Mouse (Mus musculus) CH12F3 (cell line): Measurements from ENCODE around the gene Gm11565.
"Not testable (repeated sequence)": the region's sequence is repeated elsewhere in the genome, so short reads cannot be mapped to it uniquely, and the experiment has no call there.

Experiments used
- in situ Hi-C: fragments of 300-500 bp; cut with MboI; formaldehyde crosslinking; loops from 2 replicates; pipeline ENCODE4 v1.14.3; 2020; ENCODE audit warnings: low sequenced_read_pairs

Gm11565 gene

GRCm38 (mm10) chr11:99914451-99914850 lies at the start of gene Gm11565:
Gm11565 (plus strand) TSS chr11:99914751.
- in situ Hi-C loops = no loop called here

GRCm38 (mm10) chr11:99873089-99873488 lies 41.5 kb upstream of the Gm11565 start, which contains the start of gene Krtap9-1:
Krtap9-1 (plus strand) TSS chr11:99873389.
- in situ Hi-C loops = not testable (repeated sequence)

- in situ Hi-C loops = not testable (repeated sequence)
Observed at GRCm38 (mm10) chr11:99878887-99879286, 35.7 kb upstream of the Gm11565 start, which contains the start of gene Gm11567. Gm11567 (plus strand) TSS chr11:99879187.

- in situ Hi-C loops = no loop called here
Observed at GRCm38 (mm10) chr11:99907620-99908019, 6.9 kb upstream of the Gm11565 start, which contains the start of gene Krtap31-1. Krtap31-1 (plus strand) TSS chr11:99907920.

- in situ Hi-C loops = no loop called here
Observed at GRCm38 (mm10) chr11:99935991-99936390, 21.4 kb downstream of the Gm11565 start, which contains the start of gene Krtap31-2. Krtap31-2 (plus strand) TSS chr11:99936291.

GRCm38 (mm10) chr11:99937751-99938264 lies 23.3 kb downstream of the Gm11565 start:
- in situ Hi-C loops = no loop called here

- in situ Hi-C loops = no loop called here
Observed at GRCm38 (mm10) chr11:99948175-99948574, 33.6 kb downstream of the Gm11565 start, which contains the start of gene Krtap9-5. Krtap9-5 (plus strand) TSS chr11:99948475.

GRCm38 (mm10) chr11:99964213-99964612 lies 49.7 kb downstream of the Gm11565 start:
- in situ Hi-C loops = no loop called here
